9 mouse cellular contexts compared by ENCODE assay signal in the genomic region with DNA sequence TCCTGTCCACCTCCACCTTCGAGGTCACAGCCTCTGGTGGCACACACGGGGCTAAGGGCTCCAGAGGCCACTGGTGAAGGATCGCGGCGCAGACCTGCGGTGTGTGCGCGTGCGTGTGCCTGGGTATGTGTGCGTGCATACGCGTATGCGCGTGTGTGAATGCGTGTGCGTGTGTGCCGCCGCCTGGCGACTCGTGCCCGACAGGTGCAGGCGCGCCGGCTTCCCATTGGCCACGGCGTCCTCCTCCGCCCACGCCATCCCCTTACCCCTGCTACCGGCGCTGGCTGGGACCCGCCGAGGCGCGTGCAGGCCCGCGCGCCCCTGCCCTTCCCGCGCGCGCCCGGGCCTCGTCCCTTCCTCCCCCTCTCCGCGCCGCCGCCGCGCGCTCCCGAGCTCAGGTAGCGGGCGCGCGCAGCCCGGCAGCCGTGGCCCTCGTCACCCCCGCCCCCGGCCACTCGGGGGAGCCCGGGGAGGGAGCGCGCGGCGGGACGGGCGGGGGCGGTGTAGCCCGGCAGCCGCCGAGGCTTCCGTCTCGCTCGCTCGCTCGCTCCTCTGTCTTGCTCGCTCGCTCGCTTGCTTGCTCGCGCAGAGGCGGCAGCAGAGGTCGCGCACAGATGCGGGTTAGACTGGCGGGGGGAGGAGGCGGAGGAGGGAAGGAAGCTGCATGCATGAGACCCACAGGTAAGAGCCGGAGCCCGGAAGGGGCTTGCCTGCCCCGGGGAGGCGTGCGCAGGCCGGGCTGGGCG. TPM values are rescaled to one million over a fixed set of nuclear protein-coding genes. Genes with fewer than 3 reads are reported as not detected.
DNase-seq lines count a peak whose midpoint lies in the region; ATAC-seq lines count a peak whose summit lies in the region.
"Had no signal": no experiment of that assay in that cellular context is flagged by ENCODE, and none has a peak within 500 bp of the region (broad histone marks: within the 10 kb centered on the region; RNA-seq: fewer than 3 reads in every experiment).

A gene (plus strand): TSS at position 145 of the 746 bp plus-strand sequence.

- H3K27me3 ChIP-seq in heart, embryonic 14.5 days (ENCODE audit: control insufficient read depth, insufficient read depth, low read length), result peaks cover 20% of the 10 kb centered on the region
- H3K27me3 ChIP-seq in liver, embryonic 12.5 days (replicated peaks), result peaks cover 57% of the 10 kb centered on the region

- peaks cover 5 to 10% of the 10 kb centered on the region in 2 experiments; a peak in 2 of 4 replicates for H3K4me1 ChIP-seq in heart, embryonic 14.5 days (ENCODE audit: control insufficient read depth in 2 of 2, insufficient read depth in 2 of 2, low read length in 2 of 2)
- peaks cover 15% of the 10 kb centered on the region; the same call in 1 of the 2 replicates for H3K4me1 ChIP-seq in liver, embryonic 12.5 days

- no peaks in the 10 kb centered on the region for H3K9me3 ChIP-seq in heart, embryonic 14.5 days (ENCODE audit: control insufficient read depth, low read length)
- no peaks in the 10 kb centered on the region for H3K9me3 ChIP-seq in liver, embryonic 12.5 days (replicated peaks)

- H3K36me3 ChIP-seq in heart, embryonic 14.5 days (ENCODE audit: control insufficient read depth, insufficient read depth, low read length), result no peaks in the 10 kb centered on the region
- no peaks in the 10 kb centered on the region for H3K36me3 ChIP-seq in liver, embryonic 12.5 days

- peak; percentile 8 to 14 for DNase-seq in heart, adult 18-20 months
- no peak for DNase-seq in heart, adult 9 months (ENCODE audit: low spot score in 2 of 2)
- peak; percentile 92 for DNase-seq in embryo, embryonic 11 days
- DNase-seq in kidney, postnatal 10 days, result peak; percentile 78
- DNase-seq in neural tube, embryonic 10.5 days (ENCODE audit: extremely low spot score, low spot score), result peak; percentile 76
- peak; percentile 60 for DNase-seq in testis, postnatal 10 days (ENCODE audit: low spot score)

- ATAC-seq in heart, embryonic 14.5 days (ENCODE audit: insufficient number of reproducible peaks, insufficient read depth, low FRiP score, low read depth), result peak; percentile 72
- peak; percentile 62 for ATAC-seq in liver, embryonic 12.5 days

- H3K4me2 ChIP-seq in heart, embryonic 14.5 days (ENCODE audit: low read length), result peak within 1 kb of the TSS; percentile 96
- H3K4me2 ChIP-seq in liver, embryonic 12.5 days, result peak within 1 kb of the TSS; percentile 75

- no peak within 1 kb of the TSS for H3K27ac ChIP-seq in heart, embryonic 14.5 days (replicated peaks in 1 of 2; ENCODE audit: control insufficient read depth in 1 of 2, insufficient read depth in 1 of 2, low read depth in 2 of 2, low read length in 2 of 2)
- no peak within 1 kb of the TSS for H3K27ac ChIP-seq in liver, embryonic 12.5 days

- under 1% methylated on average over 93 of the region's 95 CpGs for WGBS in heart, embryonic 14.5 days
- under 1% methylated on average over 90 of the region's 95 CpGs for WGBS in liver, embryonic 12.5 days (ENCODE audit: insufficient replicate concordance)

- peak within 1 kb of the TSS; percentile 68 to 78 for H3K4me3 ChIP-seq in heart, embryonic 14.5 days (ENCODE audit: control insufficient read depth in 1 of 2, insufficient read depth in 1 of 2, low read depth in 1 of 2, low read length in 2 of 2)
- H3K4me3 ChIP-seq in liver, embryonic 12.5 days, result peak within 1 kb of the TSS; percentile 61

- peak within 1 kb of the TSS; percentile 72 for H3K9ac ChIP-seq in heart, embryonic 14.5 days (ENCODE audit: low read length)
- peak within 1 kb of the TSS; percentile 31; the same call in 1 of the 2 replicates for H3K9ac ChIP-seq in liver, embryonic 12.5 days

RNA-seq across cellular contexts. Expression of the gene that starts here (rescaled TPM):
- under 1 TPM; 0.37 to 0.57 TPM for total RNA-seq in heart, adult 18-20 months (2021)
- polyA plus RNA-seq in heart, embryonic 14.5 days (2014; fragmentation: Nextera tagmentation; extraction: Ambion mirVana), result 4.1 and 5.8 TPM in 2 replicates
- 3.1 and 3.5 TPM in 2 replicates for polyA plus RNA-seq in liver, embryonic 12.5 days (2016; fragmentation: Nextera tagmentation; extraction: Ambion mirVana)
- total RNA-seq: MEL had no signal

Comparison
In these comparisons a context has a peak if more than half of its experiments do, and no peak if none do; other contexts are left out.
1. Peak in DNase-seq in heart, adult 18-20 months; RNA of the gene not detected or under 1 TPM.
2. DNase-seq: peak in embryo, embryonic 11 days (single experiment), kidney, postnatal 10 days (single experiment), neural tube, embryonic 10.5 days (single experiment) and testis, postnatal 10 days (single experiment); none in heart, adult 9 months (0 of 2).